Mouse (Mus musculus): ENCODE measurements at regions not wholly inside any gene's neighbourhood (a gene's known extent, or its start where the extent isn't known, plus 50 kb on each side); places are given as distances from the start of the nearest gene placed in this dataset.

DNA sequence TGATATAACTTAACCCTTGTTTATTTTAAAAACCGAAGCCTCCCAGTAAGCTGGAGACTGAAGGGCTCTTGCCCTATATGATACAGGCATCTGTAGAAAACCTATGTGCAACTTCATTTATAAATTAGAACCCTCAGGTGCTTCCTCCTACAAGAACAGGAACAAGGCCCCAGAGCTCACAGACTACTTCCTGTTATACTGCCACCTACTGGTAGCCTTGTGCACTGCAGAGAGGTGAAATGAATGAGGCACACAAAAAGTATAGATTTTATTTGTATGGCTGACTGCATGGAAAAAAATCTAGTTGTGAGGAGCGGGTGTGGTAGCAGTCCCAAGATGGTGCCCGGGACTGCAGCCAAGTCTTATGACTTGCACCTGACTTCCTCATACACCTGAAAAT, 203.5 kb downstream of the Ahr start:
- no peak for TF ChIP-seq CTCF (IDR thresholded peaks at IDR 0.05; ENCODE audit: control insufficient read depth, insufficient read depth, insufficient read length)
- no peak for TF ChIP-seq USF1 (IDR thresholded peaks at IDR 0.05; ENCODE audit: low read depth)
- no peak for TF ChIP-seq MYOD1 (IDR thresholded peaks at IDR 0.05; ENCODE audit: control insufficient read depth, insufficient read length, low read depth)
- TF ChIP-seq MAX (IDR thresholded peaks at IDR 0.05): no peak
- TF ChIP-seq CEBPB (IDR thresholded peaks at IDR 0.05; ENCODE audit: low read depth): no peak
- no peak for TF ChIP-seq FOSL1 (IDR thresholded peaks at IDR 0.05; ENCODE audit: insufficient read depth, low read length, poor library complexity, severe bottlenecking)
